21 mouse cellular contexts compared by ENCODE assay signal in genomic region chr15:92763303-92763702, GRCm38 (mm10).
DNase-seq lines count a peak whose midpoint lies in the region; ATAC-seq and TF ChIP-seq lines count a peak whose summit lies in the region.
"Had no signal": no experiment of that assay in that cellular context is flagged by ENCODE, and none has a peak within 500 bp of the region (broad histone marks: within the 10 kb centered on the region; RNA-seq: fewer than 3 reads in every experiment).

No protein-coding gene starts in this region.

- no peak overlapping the region for H3K9ac ChIP-seq in intestine, embryonic 15.5 days
- H3K9ac ChIP-seq in intestine, postnatal 0 days (ENCODE audit: low read depth, low read length), result no peak overlapping the region
- H3K9ac ChIP-seq in intestine, embryonic 16.5 days (ENCODE audit: low read depth, low read length), result no peak overlapping the region

- H3K27me3 ChIP-seq in heart, embryonic 10.5 days (ENCODE audit: insufficient read depth, poor library complexity, severe bottlenecking), result no peaks in the 10 kb centered on the region
- H3K27me3 ChIP-seq in intestine, embryonic 15.5 days (replicated peaks), result no peaks in the 10 kb centered on the region
- H3K27me3 ChIP-seq in intestine, postnatal 0 days (replicated peaks; ENCODE audit: control insufficient read depth, insufficient read depth, low read length), result no peaks in the 10 kb centered on the region
- H3K27me3 ChIP-seq in intestine, embryonic 16.5 days (replicated peaks; ENCODE audit: control insufficient read depth, insufficient read depth, low read length), result no peaks in the 10 kb centered on the region
- H3K27me3 ChIP-seq in thymus, adult 2 months (ENCODE audit: control insufficient read depth, insufficient read depth, low read length), result no peaks in the 10 kb centered on the region
- H3K27me3 ChIP-seq: CH12.LX had no signal

- no peak for TF ChIP-seq POLR2A in thymus, adult 2 months (IDR thresholded peaks at IDR 0.05; ENCODE audit: control insufficient read depth, extremely low read depth, insufficient read depth, low read length, poor library complexity)

- DNase-seq in heart, adult 11 months, result peak; percentile 5
- no peak for DNase-seq in heart, embryonic 10.5 days (ENCODE audit: low spot score)
- no peak for DNase-seq in thymus, adult 2 months
- DNase-seq: adrenal gland, adult 2 months; adrenal gland, adult 8-10 months; adrenal gland, postnatal 10 days; adrenal gland, postnatal 14 days; adrenal gland, postnatal 25 days; adrenal gland, postnatal 36 days; B cell, adult 2 months; cerebellum, adult 11 months; cerebellum, adult 11-12 months; cerebellum, adult 18-20 months had no signal

- H3K36me3 ChIP-seq in heart, embryonic 10.5 days, result no peaks in the 10 kb centered on the region
- no peaks in the 10 kb centered on the region for H3K36me3 ChIP-seq in intestine, embryonic 15.5 days
- H3K36me3 ChIP-seq in intestine, postnatal 0 days (ENCODE audit: control insufficient read depth, insufficient read depth), result no peaks in the 10 kb centered on the region
- H3K36me3 ChIP-seq in intestine, embryonic 16.5 days (ENCODE audit: control insufficient read depth, insufficient read depth, low read length), result no peaks in the 10 kb centered on the region
- H3K36me3 ChIP-seq in thymus, adult 2 months (ENCODE audit: control insufficient read depth, insufficient read depth, low read length), result no peaks in the 10 kb centered on the region
- H3K36me3 ChIP-seq: G1E had no signal

- ATAC-seq in intestine, embryonic 15.5 days, result peak; percentile 59
- no peak for ATAC-seq in intestine, postnatal 0 days
- peak; percentile 67 for ATAC-seq in intestine, embryonic 16.5 days
- ATAC-seq: activated CD4-positive, CD25-positive, alpha-beta regulatory T cell, adult 4 months; CD4-positive, CD25-positive, alpha-beta regulatory T cell, adult 4 months; Patski had no signal

- no peak for TF ChIP-seq CTCF in intestine, postnatal 0 days (IDR thresholded peaks at IDR 0.05; ENCODE audit: low read depth)
- TF ChIP-seq CTCF in thymus, adult 2 months (IDR thresholded peaks at IDR 0.05; ENCODE audit: borderline replicate concordance, control insufficient read depth, extremely low read depth, insufficient read depth, low read length, poor library complexity), result no peak

- no peak overlapping the region for H3K4me3 ChIP-seq in heart, embryonic 10.5 days
- no peak overlapping the region for H3K4me3 ChIP-seq in intestine, embryonic 15.5 days (replicated peaks)
- no peak overlapping the region for H3K4me3 ChIP-seq in intestine, postnatal 0 days (ENCODE audit: low read depth, low read length)
- H3K4me3 ChIP-seq in intestine, embryonic 16.5 days (ENCODE audit: low read length), result no peak overlapping the region
- H3K4me3 ChIP-seq in thymus, adult 2 months (ENCODE audit: control insufficient read depth, insufficient read depth, low read length), result no peak overlapping the region

- H3K4me1 ChIP-seq in heart, embryonic 10.5 days, result no peaks in the 10 kb centered on the region
- H3K4me1 ChIP-seq in intestine, embryonic 15.5 days (replicated peaks), result no peaks in the 10 kb centered on the region
- H3K4me1 ChIP-seq in intestine, postnatal 0 days (replicated peaks; ENCODE audit: control insufficient read depth, insufficient read depth, low read length), result no peaks in the 10 kb centered on the region
- H3K4me1 ChIP-seq in intestine, embryonic 16.5 days (ENCODE audit: control insufficient read depth, insufficient read depth, low read length), result no peaks in the 10 kb centered on the region
- H3K4me1 ChIP-seq in thymus, adult 2 months (replicated peaks; ENCODE audit: control insufficient read depth, insufficient read depth, low read length), result no peaks in the 10 kb centered on the region

- H3K9me3 ChIP-seq in heart, embryonic 10.5 days, result no peaks in the 10 kb centered on the region
- no peaks in the 10 kb centered on the region for H3K9me3 ChIP-seq in intestine, embryonic 15.5 days
- no peaks in the 10 kb centered on the region for H3K9me3 ChIP-seq in intestine, postnatal 0 days (ENCODE audit: control insufficient read depth)
- H3K9me3 ChIP-seq in intestine, embryonic 16.5 days (ENCODE audit: control insufficient read depth, low read length), result no peaks in the 10 kb centered on the region

- no peak overlapping the region for H3K4me2 ChIP-seq in intestine, embryonic 15.5 days (replicated peaks)
- H3K4me2 ChIP-seq in intestine, postnatal 0 days (replicated peaks; ENCODE audit: low read depth), result no peak overlapping the region
- H3K4me2 ChIP-seq in intestine, embryonic 16.5 days (ENCODE audit: low read depth, low read length), result no peak overlapping the region

- no peak overlapping the region for H3K27ac ChIP-seq in heart, embryonic 10.5 days
- H3K27ac ChIP-seq in intestine, embryonic 15.5 days, result no peak overlapping the region
- no peak overlapping the region for H3K27ac ChIP-seq in intestine, postnatal 0 days (ENCODE audit: low read depth, low read length)
- no peak overlapping the region for H3K27ac ChIP-seq in intestine, embryonic 16.5 days (ENCODE audit: low read length)
- no peak overlapping the region for H3K27ac ChIP-seq in thymus, adult 2 months (ENCODE audit: control insufficient read depth, insufficient read depth, low read length)

- WGBS in heart, embryonic 10.5 days, result 70% methylated on average over 5 of the region's 5 CpGs
- 78% methylated on average over 5 of the region's 5 CpGs for WGBS in intestine, embryonic 15.5 days
- 57% methylated on average over 5 of the region's 5 CpGs for WGBS in intestine, postnatal 0 days
- WGBS in intestine, embryonic 16.5 days, result 69% methylated on average over 5 of the region's 5 CpGs
- WGBS in thymus, adult 2 months, result 88% methylated on average over 5 of the region's 5 CpGs
